Mouse (Mus musculus) kidney, adult 18-20 months (tissue): Measurements from ENCODE around the gene Chac1.

Source experiments
- DNase-seq: peaks from one replicate; pipeline ENCODE4 v3.0.0; 2021

The Chac1 gene

GRCm38 (mm10) chr2:119350555-119351486 is at the start of gene Chac1:
Gene Chac1, plus strand, starts transcription at chr2:119351229.
- peak; percentile 87 for DNase-seq

DNA sequence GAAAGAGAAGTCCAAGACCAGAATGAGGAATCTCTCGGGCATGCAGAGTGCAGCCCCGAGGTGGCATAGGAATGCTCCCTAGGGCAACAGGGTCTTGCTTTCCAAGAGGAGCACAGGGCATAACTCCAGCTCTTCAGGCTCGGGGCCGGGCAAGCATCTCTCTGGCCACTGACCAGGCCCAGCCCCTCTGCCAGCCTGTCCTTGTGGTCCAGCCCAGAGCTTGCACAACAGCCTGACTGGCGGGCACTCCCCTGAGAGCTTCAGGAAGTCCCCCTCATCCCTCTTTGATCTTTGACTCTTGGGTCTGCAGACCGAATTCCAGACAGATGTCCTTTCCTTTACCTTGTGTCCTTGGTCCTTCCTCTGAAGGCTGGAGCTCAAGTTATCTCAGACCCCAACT is 48.2 kb upstream of the Chac1 start:
- DNase-seq, result no peak

DNA sequence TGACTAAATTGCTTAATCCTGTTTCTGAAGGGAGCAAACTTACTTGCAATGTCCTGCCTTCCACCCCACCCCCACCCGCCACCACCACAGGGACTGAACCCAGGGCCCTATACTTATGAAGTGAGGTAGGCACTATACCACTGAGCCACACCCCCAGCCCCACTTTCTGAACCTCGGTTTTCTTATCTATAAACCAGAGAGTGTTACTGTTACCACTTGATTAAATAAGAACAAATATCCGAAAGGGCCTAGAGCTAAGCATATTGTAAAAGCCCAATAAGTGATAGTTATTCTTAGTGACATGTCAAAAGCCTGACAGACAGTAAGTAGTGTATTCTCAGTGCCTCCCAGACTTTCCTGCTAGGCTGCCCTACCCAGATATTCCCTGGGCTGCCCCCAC is 46.6 kb upstream of the Chac1 start:
- DNase-seq, result no peak

- peak; percentile 73 for DNase-seq
These were observed 46.2 kb upstream of the Chac1 start for GRCm38 (mm10) chr2:119304798-119305208.

DNA sequence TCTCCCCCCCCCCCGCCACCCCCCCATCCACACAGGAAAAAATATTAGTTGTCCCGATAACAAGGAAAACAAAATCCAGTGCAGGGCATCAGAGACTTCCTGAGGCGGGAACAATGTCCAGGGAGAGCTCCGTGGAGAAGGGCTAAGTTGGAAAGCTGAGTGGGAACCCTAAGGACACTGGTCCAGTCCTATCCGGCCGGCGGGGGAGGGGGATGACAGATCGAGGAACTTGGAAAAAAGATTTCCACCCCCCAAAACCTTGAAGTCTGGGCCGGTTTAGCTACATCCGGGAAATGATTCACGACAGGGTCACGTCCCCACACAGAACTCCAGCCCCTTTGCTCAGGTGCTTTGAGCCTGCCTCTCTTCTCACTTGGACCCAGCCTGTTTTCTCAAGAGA is 39.5 kb upstream of the Chac1 start:
- DNase-seq, result peak; percentile 63

DNA sequence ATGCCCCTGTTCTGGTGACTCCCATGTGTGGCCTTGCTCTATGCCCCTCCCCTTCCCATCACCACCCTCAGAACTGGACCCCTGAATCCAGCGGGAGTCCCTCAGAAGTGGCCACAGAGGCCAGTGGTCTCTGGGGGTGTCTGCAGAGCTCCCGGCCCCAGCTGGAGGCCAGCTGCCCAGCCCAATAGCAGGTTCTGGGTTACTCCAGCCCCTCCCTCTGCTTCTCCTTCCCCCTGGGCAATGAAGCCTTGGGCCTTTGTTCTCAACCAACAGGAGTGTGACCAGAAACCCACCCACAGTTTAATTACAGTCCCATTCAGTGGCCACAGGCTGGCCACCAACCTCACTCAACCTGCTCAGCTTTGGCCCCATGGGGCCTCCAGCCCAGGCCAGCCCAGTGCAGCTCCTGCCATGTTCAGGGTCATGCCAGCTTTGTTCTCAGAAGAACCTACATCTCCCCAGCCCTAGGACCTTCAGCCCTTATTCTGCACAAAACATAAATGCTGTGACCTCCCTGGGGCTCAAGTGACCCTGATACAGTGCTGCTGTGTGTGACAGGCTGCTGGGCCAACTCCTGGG is 38.6 kb upstream of the Chac1 start:
- no peak for DNase-seq

- no peak for DNase-seq
These were observed 37.1 kb upstream of the Chac1 start for GRCm38 (mm10) chr2:119313780-119314479.

GRCm38 (mm10) chr2:119314742-119315310 is 36.2 kb upstream of the Chac1 start:
- no peak for DNase-seq

DNA sequence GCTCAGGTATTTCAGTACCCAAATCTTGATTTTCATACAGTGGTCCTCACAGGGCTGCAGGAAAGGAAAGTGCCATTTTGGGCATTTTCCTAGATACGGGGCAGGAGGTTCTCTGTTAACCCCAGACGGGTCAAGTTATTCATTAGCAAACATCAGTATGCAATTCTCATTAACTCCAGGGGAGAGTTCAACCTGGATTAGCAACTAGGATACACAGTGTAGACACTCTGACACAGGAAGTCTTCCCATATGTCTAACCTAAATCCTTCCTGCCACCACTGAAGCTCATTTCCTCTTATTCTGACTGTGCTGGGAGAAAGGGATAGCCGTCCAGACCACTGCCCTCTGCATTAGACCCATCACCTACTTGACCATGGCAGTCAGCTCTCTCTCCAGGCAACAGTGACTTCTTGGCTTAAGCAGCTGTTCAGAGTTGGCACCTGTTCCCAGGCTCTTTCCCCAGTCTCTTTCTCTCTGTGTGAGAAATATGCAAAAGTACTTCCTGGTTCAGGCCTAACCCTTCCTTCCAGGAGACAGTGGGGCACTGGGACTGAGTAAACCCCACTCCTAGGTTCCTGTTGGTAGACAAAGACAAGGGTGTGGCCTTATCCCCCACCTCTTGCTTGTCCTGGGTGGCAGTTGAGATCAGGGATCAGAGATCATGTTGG is 32.9 kb upstream of the Chac1 start:
- DNase-seq, result peak; percentile 76

GRCm38 (mm10) chr2:119320571-119320970 is 30.5 kb upstream of the Chac1 start:
- DNase-seq, result no peak

DNA sequence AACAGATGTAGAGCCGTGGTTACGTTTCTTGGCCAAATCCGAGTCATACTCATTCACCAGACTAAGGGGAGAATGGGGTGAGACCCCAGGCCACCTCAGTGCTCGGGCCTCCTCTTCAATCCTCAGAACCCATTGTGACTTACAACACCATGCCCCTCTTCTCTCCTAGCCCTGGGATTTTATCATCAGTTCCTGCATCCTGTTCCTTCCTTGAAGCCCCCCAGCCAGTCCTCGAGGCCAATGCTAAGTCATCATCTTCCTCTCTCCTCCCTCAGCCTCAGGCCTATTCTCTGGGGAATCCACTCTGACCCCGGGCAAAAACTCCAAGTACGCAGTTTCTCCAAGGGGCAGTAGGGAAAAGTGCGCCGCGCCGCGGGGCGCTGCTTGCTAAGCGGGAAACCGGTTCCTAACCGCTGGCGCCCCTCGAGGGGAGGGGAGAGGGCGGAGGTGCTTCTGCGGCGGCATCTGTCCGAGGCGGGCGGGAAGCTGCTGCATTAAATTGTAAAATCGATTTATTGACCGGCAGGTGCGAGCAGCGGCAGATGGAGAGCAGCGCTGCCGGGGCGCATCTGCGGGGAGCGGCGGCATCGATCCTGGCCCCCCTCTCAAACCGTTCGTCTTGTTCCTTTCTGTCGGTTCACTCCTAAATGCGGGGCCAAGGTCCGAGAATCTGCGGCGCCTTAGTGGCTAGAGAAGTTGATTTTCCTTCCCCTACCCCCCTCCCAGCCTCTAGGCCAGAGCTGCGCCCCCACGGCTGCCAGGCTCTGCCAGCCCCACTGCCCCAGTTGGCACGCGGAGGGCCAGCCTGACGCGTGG is 29.1 kb upstream of the Chac1 start:
- no peak for DNase-seq

GRCm38 (mm10) chr2:119322587-119323300 is 28.3 kb upstream of the Chac1 start:
- peak; percentile 25 for DNase-seq

DNA sequence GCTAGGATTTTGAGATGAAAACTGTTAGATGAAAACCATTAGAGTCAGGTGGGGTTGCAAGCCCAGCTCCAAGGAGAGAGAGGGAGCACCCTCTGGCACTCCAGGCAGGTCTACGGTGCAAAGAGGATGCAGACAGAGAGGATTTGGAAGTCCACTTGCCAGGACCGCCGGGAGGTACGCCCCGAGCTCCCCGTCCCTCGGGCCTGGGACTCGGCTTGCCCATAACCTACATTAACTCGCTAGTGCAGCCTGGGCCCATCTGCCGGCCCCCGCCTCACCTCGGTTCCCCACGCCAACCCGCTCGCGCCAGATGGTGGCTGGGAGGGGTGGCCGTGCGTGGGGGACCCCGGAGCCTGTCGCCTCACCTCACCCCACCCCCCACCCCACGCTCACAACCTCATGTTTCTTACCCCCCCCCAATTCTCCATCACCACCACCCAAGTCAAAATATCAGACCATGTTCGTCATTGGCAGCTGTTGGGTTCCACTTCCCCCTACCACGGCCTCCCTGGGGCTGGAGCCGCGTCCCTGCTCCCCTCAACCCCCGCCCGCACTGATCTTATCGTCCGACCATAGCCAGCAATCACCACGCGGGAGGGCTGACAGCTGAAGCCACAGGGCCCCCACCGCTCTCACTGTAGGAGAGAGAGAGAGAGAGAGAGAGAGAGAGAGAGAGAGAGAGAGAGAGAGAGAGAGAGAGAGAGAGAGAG is 27.0 kb upstream of the Chac1 start:
- no peak for DNase-seq

DNA sequence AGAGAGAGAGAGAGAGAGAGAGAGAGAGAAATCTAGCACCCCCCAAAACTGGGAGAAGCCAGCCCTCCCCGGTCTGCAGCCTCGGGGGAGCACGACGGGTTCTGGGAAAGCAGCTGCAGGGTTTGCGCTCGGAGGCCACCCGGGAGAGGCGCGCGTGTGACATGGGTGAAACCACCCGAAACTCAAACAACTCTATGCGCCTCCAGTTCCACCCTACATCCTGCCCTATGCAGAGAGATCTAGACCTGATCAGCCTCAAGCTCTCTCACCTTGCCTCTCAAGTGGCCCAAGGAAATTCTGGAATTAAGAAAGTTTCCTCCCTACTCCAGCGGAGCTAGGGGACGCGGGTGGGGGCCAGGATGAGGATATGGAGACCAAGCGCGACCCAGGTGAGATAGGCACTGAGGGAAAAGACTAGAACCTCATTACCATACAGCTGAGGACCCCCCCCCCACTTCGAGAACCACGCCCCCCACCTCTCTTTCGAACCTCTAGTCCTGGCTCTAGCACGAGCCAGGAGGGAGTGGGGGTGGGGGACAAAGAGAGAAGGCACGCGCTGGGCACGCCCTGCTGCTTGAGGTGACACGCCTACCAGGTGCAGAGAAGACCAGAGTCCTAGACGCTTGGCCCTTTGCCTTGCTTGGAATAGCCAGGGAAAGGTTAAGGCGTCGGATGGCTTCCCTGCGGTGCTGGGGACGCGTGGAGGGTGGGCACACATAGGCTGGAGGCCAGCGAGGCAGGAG is 26.3 kb upstream of the Chac1 start:
- peak; percentile 69 for DNase-seq

DNA sequence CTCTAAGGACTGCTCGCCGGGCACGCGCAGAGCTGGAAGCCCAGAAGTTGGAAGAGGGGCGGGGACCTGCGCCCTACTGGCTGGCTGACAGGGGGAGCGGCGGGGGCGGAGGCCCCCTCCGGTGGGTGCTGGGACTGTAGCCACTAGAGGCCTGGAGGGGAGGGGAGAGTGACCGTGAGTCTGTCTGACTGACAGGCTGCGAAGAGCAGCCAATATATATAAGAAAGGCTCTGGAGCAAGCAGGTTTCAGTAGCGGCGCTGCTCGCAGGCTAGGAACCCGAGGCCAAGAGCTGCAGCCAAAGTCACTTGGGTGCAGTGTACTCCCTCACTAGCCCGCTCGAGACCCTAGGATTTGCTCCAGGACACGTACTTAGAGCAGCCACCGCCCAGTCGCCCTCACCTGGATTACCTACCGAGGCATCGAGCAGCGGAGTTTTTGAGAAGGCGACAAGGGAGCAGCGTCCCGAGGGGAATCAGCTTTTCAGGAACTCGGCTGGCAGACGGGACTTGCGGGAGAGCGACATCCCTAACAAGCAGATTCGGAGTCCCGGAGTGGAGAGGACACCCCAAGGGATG is 25.4 kb upstream of the Chac1 start, which contains the start of gene Dll4:
Gene Dll4, plus strand, starts transcription at position 217 of the 576 bp plus-strand sequence.
- DNase-seq, result peak; percentile 74

GRCm38 (mm10) chr2:119326161-119327101 is 24.6 kb upstream of the Chac1 start:
- DNase-seq, result peak; percentile 51

GRCm38 (mm10) chr2:119327102-119327480 is 23.9 kb upstream of the Chac1 start:
- DNase-seq, result peak; percentile 75

GRCm38 (mm10) chr2:119327942-119328526 is 23.0 kb upstream of the Chac1 start:
- no peak for DNase-seq
